Mouse (Mus musculus): Measurements from ENCODE around the gene Cacng1.

Gene Cacng1

DNA sequence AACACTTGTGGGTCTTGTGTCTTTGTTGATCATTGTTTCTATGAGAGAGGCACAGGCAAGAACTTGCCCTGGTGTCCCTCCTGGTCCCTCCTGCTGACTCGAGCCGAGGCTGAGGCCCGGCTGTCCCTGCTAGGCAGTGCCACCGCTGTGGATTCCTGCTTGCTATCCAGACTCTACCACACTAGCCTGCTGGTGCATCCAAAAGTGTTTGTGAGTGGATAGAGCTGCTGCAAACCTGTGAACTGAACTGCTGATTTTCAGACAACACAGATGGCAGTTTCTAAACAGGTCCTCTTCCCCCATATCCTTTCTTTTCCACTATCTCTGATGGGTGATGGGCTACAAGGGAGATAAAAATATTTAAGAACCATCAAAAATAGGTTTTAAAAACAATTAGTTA lies 60.8 kb downstream of the Cacng1 start:
- no peak for DNase-seq

Data from lung, adult 18-20 months (tissue).